Mouse (Mus musculus): ENCODE results near the gene Gm4201. TPM values are rescaled to one million over a fixed set of nuclear protein-coding genes. Genes with fewer than 3 reads are reported as not detected.
"Not testable (repeated sequence)": the region's sequence is repeated elsewhere in the genome, so short reads cannot be mapped to it uniquely, and the experiment has no call there.

The Gm4201 gene
- not detected in 2 replicates for polyA plus RNA-seq (2016; fragmentation: Nextera tagmentation; extraction: Ambion mirVana)

DNA sequence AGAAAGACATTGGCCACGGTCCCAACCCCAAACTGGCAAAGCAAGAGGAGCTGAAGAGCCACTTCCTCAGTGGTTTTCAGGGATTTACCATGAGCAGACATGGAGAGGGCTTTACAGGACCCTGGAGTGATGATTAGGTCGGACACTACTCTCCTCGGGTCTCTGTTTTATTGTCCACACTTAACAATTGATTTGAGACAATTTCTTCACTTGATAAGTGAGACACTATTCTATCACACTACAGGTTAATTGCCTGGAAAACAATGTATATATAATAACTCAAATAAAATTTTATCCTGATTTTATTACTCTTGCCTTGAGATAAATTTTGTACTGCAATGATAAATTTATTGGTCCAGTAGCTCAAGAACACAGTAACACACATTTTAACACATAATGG lies at the start of gene Gm4201:
Gene Gm4201, minus strand, starts transcription at position 101 of the 400 bp plus-strand sequence.
- not testable (repeated sequence) for H3K36me3 ChIP-seq; H3K4me3 ChIP-seq; H3K27me3 ChIP-seq (replicated peaks); ATAC-seq (ENCODE audit: low FRiP score, low read depth); H3K27ac ChIP-seq; H3K9ac ChIP-seq; H3K4me1 ChIP-seq; H3K4me2 ChIP-seq (replicated peaks); H3K9me3 ChIP-seq
- no CpG with 5 or more reads among the region's 3 CpGs for WGBS

DNA sequence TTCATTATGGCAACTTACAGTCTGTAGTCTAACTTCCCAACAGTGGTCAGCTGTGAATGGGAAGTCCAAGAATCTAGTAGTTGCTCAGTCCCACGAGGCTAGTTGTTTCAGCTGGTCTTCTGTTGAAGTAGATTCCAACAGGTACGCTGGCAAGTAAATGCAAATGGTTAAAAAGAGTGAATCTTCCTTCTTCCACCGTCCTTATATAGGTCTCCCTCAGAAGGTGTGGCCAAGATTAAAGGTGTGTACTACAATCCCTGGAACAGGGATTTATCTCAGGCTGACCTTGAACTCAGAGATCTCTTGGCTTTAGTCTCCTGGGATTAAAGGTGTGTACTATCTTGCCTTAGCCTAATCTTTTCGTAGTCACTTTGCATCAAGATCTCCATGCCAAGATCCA lies 22.9 kb upstream of the Gm4201 start, which contains the start of gene Gm4565:
Gene Gm4565, minus strand, starts transcription at position 101 of the 400 bp plus-strand sequence.
- 93% methylated on average over 2 of the region's 4 CpGs for WGBS
- not testable (repeated sequence) for H3K9ac ChIP-seq; H3K4me3 ChIP-seq; H3K4me1 ChIP-seq; H3K36me3 ChIP-seq; H3K9me3 ChIP-seq; H3K27ac ChIP-seq; ATAC-seq (ENCODE audit: low FRiP score, low read depth); H3K4me2 ChIP-seq (replicated peaks); H3K27me3 ChIP-seq (replicated peaks)

- WGBS = no CpG with 5 or more reads among the region's 1 CpGs
- not testable (repeated sequence) for ATAC-seq (ENCODE audit: low FRiP score, low read depth); H3K4me1 ChIP-seq
Observed at GRCm38 (mm10) chr7:22534787-22535186, 30.4 kb downstream of the Gm4201 start, which contains the start of gene Gm8677. Gene Gm8677, minus strand, starts transcription at chr7:22534887.

GRCm38 (mm10) chr7:22522667-22523066 lies 42.5 kb downstream of the Gm4201 start, which contains the start of gene Vmn1r152:
Gene Vmn1r152, plus strand, starts transcription at chr7:22522967.
- not testable (repeated sequence) for ATAC-seq (ENCODE audit: low FRiP score, low read depth); H3K27me3 ChIP-seq (replicated peaks); H3K9ac ChIP-seq; H3K9me3 ChIP-seq; H3K4me3 ChIP-seq; H3K36me3 ChIP-seq; H3K4me1 ChIP-seq; H3K4me2 ChIP-seq (replicated peaks); H3K27ac ChIP-seq
- WGBS = no CpG with 5 or more reads among the region's 3 CpGs

More at GRCm38 (mm10) chr7:22534787-22535186, 30.4 kb downstream of the Gm4201 start, which contains the start of gene Gm8677:
- H3K27me3 ChIP-seq (replicated peaks); H3K9me3 ChIP-seq; H3K9ac ChIP-seq; H3K27ac ChIP-seq; H3K4me3 ChIP-seq; H3K36me3 ChIP-seq; H3K4me2 ChIP-seq (replicated peaks): not testable (repeated sequence)

Other genes starting within 250 kb of the Gm4201 start
- gene Gm4187, start 235.6 kb downstream of the Gm4201 start, polyA plus RNA-seq (2016; fragmentation: Nextera tagmentation; extraction: Ambion mirVana) = not detected in 2 replicates
- gene Gm8660, start 194.3 kb downstream of the Gm4201 start, polyA plus RNA-seq (2016; fragmentation: Nextera tagmentation; extraction: Ambion mirVana) = not detected in 2 replicates
- not detected in 2 replicates for gene Vmn1r148, start 151.8 kb downstream of the Gm4201 start, polyA plus RNA-seq (2016; fragmentation: Nextera tagmentation; extraction: Ambion mirVana)
- not detected in 2 replicates for gene Vmn1r149, start 127.1 kb downstream of the Gm4201 start, polyA plus RNA-seq (2016; fragmentation: Nextera tagmentation; extraction: Ambion mirVana)
- not detected in 2 replicates for gene Gm10665, start 101.3 kb downstream of the Gm4201 start, polyA plus RNA-seq (2016; fragmentation: Nextera tagmentation; extraction: Ambion mirVana)
- not detected in 2 replicates for gene Vmn1r151, start 65.7 kb downstream of the Gm4201 start, polyA plus RNA-seq (2016; fragmentation: Nextera tagmentation; extraction: Ambion mirVana)
- gene Vmn1r152, start 42.4 kb downstream of the Gm4201 start, polyA plus RNA-seq (2016; fragmentation: Nextera tagmentation; extraction: Ambion mirVana) = not detected in 2 replicates
- gene Gm8677, start 30.5 kb downstream of the Gm4201 start, polyA plus RNA-seq (2016; fragmentation: Nextera tagmentation; extraction: Ambion mirVana) = not detected in 2 replicates
- gene Gm4565, start 22.8 kb upstream of the Gm4201 start, polyA plus RNA-seq (2016; fragmentation: Nextera tagmentation; extraction: Ambion mirVana) = not detected in 2 replicates
- gene Vmn1r155, start 92.7 kb upstream of the Gm4201 start, polyA plus RNA-seq (2016; fragmentation: Nextera tagmentation; extraction: Ambion mirVana) = not detected in 2 replicates
- gene Gm8693, start 127.0 kb upstream of the Gm4201 start, polyA plus RNA-seq (2016; fragmentation: Nextera tagmentation; extraction: Ambion mirVana) = not detected in 2 replicates
- gene Gm4567, start 154.4 kb upstream of the Gm4201 start, polyA plus RNA-seq (2016; fragmentation: Nextera tagmentation; extraction: Ambion mirVana) = not detected in 2 replicates
- gene Vmn1r157, start 196.4 kb upstream of the Gm4201 start, polyA plus RNA-seq (2016; fragmentation: Nextera tagmentation; extraction: Ambion mirVana) = not detected in 2 replicates
- not detected in 2 replicates for gene Vmn1r158, start 225.4 kb upstream of the Gm4201 start, polyA plus RNA-seq (2016; fragmentation: Nextera tagmentation; extraction: Ambion mirVana)

Data from neural tube, embryonic 12.5 days (tissue).